Mouse (Mus musculus) midbrain, embryonic 10.5 days (tissue): Measurements from ENCODE around the gene Hist1h2ba. TPM values are rescaled to one million over a fixed set of nuclear protein-coding genes. Genes with fewer than 3 reads are reported as not detected.

Source experiments
- DNase-seq: peaks from one replicate; pipeline ENCODE4 v3.0.0-alpha.2; 2017; ENCODE audit warnings: low spot score
- H3K27ac ChIP-seq: fragments of 300-500 bp; sonication (generic); replicated peaks from 2 replicates; pipeline ENCODE4 v1.5.1; 2016; ENCODE audit warnings: mild to moderate bottlenecking
- H3K27me3 ChIP-seq: fragments of 300-500 bp; sonication (generic); 2 replicates; pipeline ENCODE4 v1.6.1; 2016; ENCODE audit warnings: low read depth, mild to moderate bottlenecking; ENCODE audit not compliant: poor library complexity, severe bottlenecking
- H3K36me3 ChIP-seq: fragments of 300-500 bp; sonication (generic); 2 replicates; pipeline ENCODE4 v1.6.1; 2016; ENCODE audit warnings: mild to moderate bottlenecking, moderate library complexity
- H3K4me1 ChIP-seq: fragments of 300-500 bp; sonication (generic); 2 replicates; pipeline ENCODE4 v1.6.1; 2016
- H3K4me3 ChIP-seq: fragments of 300-500 bp; sonication (generic); 2 replicates; pipeline ENCODE4 v1.5.1; 2016; ENCODE audit warnings: mild to moderate bottlenecking, moderate library complexity
- H3K9me3 ChIP-seq: fragments of 300-500 bp; sonication (generic); replicated peaks from 2 replicates; pipeline ENCODE4 v1.6.1; 2016; ENCODE audit warnings: mild to moderate bottlenecking
- WGBS: fragments of 180-500 bp; shearing (Covaris S2); methylation state at CpG from one replicate; pipeline ENCODE4 v1.1.7; 2016; 5-methylcytosine and 5-hydroxymethylcytosine counted together
- polyA plus RNA-seq: library from polyadenylated mRNA; unstranded; fragments of >200 nt; fragmentation: Nextera tagmentation; extraction: Ambion mirVana; gene quantifications from 2 replicates; pipeline ENCODE4 v1.2.1, GENCODE M21; 2016

Hist1h2ba gene
- polyA plus RNA-seq, 1 experiment from 2014 or later: not detected

GRCm38 (mm10) chr13:23930461-23930860, 3.5 kb downstream of the Hist1h2ba start:
- no peak for DNase-seq
- 91% methylated on average over 9 of the region's 9 CpGs for WGBS
- H3K9me3 ChIP-seq: peaks cover 8% of the 10 kb centered on the region
- H3K27me3 ChIP-seq: no peaks in the 10 kb centered on the region
- no peak overlapping the region for H3K27ac ChIP-seq
- no peak overlapping the region for H3K4me3 ChIP-seq
- H3K36me3 ChIP-seq: no peaks in the 10 kb centered on the region
- H3K4me1 ChIP-seq: peaks cover 5% of the 10 kb centered on the region; the same call in 1 of the 2 replicates

- Histone ChIP-seq H3K27me3 (no peaks in the 10 kb centered on the region), H3K36me3 (no peaks in the 10 kb centered on the region), H3K9me3 (no peaks in the 10 kb centered on the region; the same call in 1 of the 2 replicates), H3K4me1 (peaks cover 5% of the 10 kb centered on the region; the same call in 1 of the 2 replicates), H3K27ac (no peak overlapping the region), H3K4me3 (no peak overlapping the region)
- DNase-seq: no peak
- 67% methylated on average over 3 of the region's 3 CpGs for WGBS
Measured at GRCm38 (mm10) chr13:23928637-23929036, 5.3 kb downstream of the Hist1h2ba start.

- no peak overlapping the region for H3K27ac ChIP-seq
- no peaks in the 10 kb centered on the region for H3K9me3 ChIP-seq
- no peak overlapping the region for H3K4me3 ChIP-seq
- no peaks in the 10 kb centered on the region for H3K36me3 ChIP-seq
- no peak for DNase-seq
- peaks cover 5% of the 10 kb centered on the region; the same call in 1 of the 2 replicates for H3K4me1 ChIP-seq
- no peaks in the 10 kb centered on the region for H3K27me3 ChIP-seq
- 72% methylated on average over 2 of the region's 2 CpGs for whole genome bisulfite sequencing
Measured at GRCm38 (mm10) chr13:23925792-23926191, 8.2 kb downstream of the Hist1h2ba start.

GRCm38 (mm10) chr13:23917674-23918073, 16.3 kb downstream of the Hist1h2ba start:
- WGBS: 83% methylated on average over 4 of the region's 4 CpGs
- Histone ChIP-seq H3K36me3 (no peaks in the 10 kb centered on the region), H3K4me3 (no peak overlapping the region), H3K27ac (no peak overlapping the region), H3K4me1 (peaks cover 16% of the 10 kb centered on the region), H3K9me3 (no peaks in the 10 kb centered on the region), H3K27me3 (no peaks in the 10 kb centered on the region)
- DNase-seq: no peak

DNA sequence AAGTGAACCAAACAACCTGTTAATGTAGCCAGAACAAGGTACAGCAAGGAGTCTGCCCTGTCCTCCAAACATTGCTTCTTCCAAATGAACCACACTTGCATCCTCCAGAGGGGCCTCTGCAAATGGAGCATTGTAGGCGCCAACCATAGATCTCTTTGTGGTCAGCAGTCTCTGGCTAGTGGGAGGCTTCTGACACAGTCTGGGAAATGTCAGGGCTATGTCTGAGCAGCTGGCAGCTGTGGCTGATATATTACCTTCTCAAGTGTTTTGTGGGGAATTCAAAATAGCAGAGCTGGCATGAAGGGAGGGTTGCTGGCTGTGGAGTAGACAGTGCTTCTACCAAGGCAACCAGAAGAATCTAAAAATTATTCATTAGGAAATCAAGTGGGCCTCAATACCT, 17.8 kb downstream of the Hist1h2ba start:
- peaks cover 17% of the 10 kb centered on the region for H3K4me1 ChIP-seq
- no peaks in the 10 kb centered on the region for H3K9me3 ChIP-seq
- no peaks in the 10 kb centered on the region for H3K36me3 ChIP-seq
- no peak for DNase-seq
- no peak overlapping the region for H3K4me3 ChIP-seq
- H3K27ac ChIP-seq: no peak overlapping the region
- 97% methylated on average over 1 of the region's 1 CpGs for WGBS
- no peaks in the 10 kb centered on the region for H3K27me3 ChIP-seq

DNA sequence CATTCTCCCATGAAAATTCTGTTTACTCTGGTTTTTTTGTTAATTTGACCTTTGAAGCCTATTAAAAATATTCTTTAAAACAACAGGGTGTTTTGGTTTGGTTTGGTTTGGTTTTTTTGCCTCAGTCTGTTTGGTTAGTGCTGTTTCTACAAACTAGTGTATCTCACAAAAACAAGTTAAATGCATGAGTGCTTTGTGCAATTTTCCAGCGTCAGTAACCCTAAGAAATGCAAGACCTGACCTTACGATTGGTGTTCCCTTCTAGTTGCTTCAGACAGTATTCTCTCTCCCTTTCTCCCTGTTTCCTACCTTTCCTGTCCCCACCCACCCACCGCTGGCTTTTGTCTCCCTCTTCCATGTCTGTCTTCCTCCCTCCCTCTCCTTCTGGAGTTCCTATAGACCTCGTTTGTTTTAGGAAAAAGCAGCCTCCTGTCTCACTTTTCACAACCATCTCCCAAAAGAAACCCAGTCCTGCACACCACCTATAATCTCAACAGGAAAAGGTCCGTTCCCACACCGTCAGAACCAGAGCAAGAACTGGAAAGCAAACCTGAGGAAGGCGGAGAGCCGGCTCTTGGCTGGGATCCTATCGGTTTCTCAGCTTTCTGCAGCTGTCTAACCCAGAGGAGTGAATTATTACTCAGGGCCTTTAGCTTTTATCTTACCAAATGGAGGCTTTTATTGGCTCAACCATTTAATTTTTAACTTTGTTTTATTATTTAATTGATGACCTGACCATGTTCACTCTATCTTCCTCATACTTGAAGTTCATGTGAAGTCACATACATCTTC, 19.4 kb downstream of the Hist1h2ba start, which contains the start of gene Slc17a4:
Slc17a4 (minus strand) TSS at position 634 of the 792 bp plus-strand sequence.
- peaks cover 17% of the 10 kb centered on the region for H3K4me1 ChIP-seq
- 74% methylated on average over 9 of the region's 9 CpGs for WGBS
- H3K36me3 ChIP-seq: no peaks in the 10 kb centered on the region
- no peak within 1 kb of the TSS for H3K4me3 ChIP-seq
- no peak within 1 kb of the TSS for H3K27ac ChIP-seq
- no peaks in the 10 kb centered on the region for H3K27me3 ChIP-seq
- no peak for DNase-seq
- H3K9me3 ChIP-seq: no peaks in the 10 kb centered on the region

GRCm38 (mm10) chr13:23913791-23914306, 20.1 kb downstream of the Hist1h2ba start:
- Histone ChIP-seq H3K9me3 (no peaks in the 10 kb centered on the region), H3K4me1 (peaks cover 17% of the 10 kb centered on the region), H3K4me3 (no peak overlapping the region), H3K27me3 (no peaks in the 10 kb centered on the region), H3K36me3 (no peaks in the 10 kb centered on the region), H3K27ac (no peak overlapping the region)
- DNase-seq: no peak
- WGBS: 56% methylated on average over 6 of the region's 6 CpGs

GRCm38 (mm10) chr13:23911335-23911734, 22.6 kb downstream of the Hist1h2ba start:
- H3K4me3 ChIP-seq: no peak overlapping the region
- DNase-seq: no peak
- WGBS: 94% methylated on average over 5 of the region's 5 CpGs
- no peaks in the 10 kb centered on the region for H3K36me3 ChIP-seq
- H3K9me3 ChIP-seq: no peaks in the 10 kb centered on the region
- no peaks in the 10 kb centered on the region for H3K27me3 ChIP-seq
- H3K4me1 ChIP-seq: peaks cover 17% of the 10 kb centered on the region
- no peak overlapping the region for H3K27ac ChIP-seq

DNA sequence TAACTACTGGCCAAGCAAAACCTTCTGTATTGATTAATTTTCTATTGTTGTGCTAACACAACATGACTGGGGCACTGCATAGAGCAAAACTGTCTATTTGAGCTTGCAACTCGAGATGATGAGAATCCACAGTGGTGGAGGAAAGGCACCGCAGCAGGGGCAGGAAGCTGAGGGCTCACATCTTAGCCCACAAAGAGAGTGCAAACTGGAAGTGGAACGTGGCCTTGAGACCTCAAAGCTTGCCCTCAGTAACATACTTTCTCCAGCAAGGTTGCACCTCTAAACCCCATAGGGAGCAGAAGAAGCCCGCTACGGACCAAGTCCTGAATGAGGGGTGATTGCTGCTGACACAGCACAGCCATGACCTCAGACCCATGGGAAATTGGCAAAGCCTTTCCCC, 23.8 kb downstream of the Hist1h2ba start:
- H3K36me3 ChIP-seq: no peaks in the 10 kb centered on the region
- H3K9me3 ChIP-seq: no peaks in the 10 kb centered on the region
- no peaks in the 10 kb centered on the region for H3K27me3 ChIP-seq
- H3K4me3 ChIP-seq: no peak overlapping the region
- DNase-seq: no peak
- 89% methylated on average over 5 of the region's 5 CpGs for WGBS
- H3K4me1 ChIP-seq: peaks cover 17% of the 10 kb centered on the region
- no peak overlapping the region for H3K27ac ChIP-seq

DNA sequence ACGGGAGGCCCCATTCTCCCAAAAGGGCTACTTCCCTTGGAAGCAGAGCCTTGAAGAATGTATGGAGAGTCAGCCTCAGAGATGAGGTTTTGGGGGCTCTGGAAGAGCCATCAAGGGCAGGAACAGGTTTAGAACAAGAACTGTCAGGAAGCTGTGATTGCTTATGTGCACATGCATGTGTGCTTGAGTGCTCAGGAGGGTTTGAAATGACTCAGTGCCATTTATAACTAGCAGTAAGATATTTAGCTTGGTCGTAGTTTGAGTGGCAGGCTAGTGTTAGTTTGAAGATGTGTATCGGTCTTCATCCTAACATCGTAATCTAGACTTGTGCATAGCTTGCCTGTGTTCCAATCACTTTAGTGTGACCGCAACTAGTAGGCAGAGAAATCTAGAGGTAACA, 27.1 kb downstream of the Hist1h2ba start:
- no peak overlapping the region for H3K4me3 ChIP-seq
- 93% methylated on average over 5 of the region's 5 CpGs for WGBS
- no peak overlapping the region for H3K27ac ChIP-seq
- H3K27me3 ChIP-seq: no peaks in the 10 kb centered on the region
- no peaks in the 10 kb centered on the region for H3K4me1 ChIP-seq
- no peak for DNase-seq
- no peaks in the 10 kb centered on the region for H3K36me3 ChIP-seq
- H3K9me3 ChIP-seq: no peaks in the 10 kb centered on the region

GRCm38 (mm10) chr13:23898242-23898641, 35.7 kb downstream of the Hist1h2ba start:
- H3K4me1 ChIP-seq: peaks cover 20% of the 10 kb centered on the region
- no peak overlapping the region for H3K4me3 ChIP-seq
- H3K36me3 ChIP-seq: no peaks in the 10 kb centered on the region
- no peak for DNase-seq
- H3K27ac ChIP-seq: no peak overlapping the region
- no peaks in the 10 kb centered on the region for H3K9me3 ChIP-seq
- 57% methylated on average over 6 of the region's 6 CpGs for WGBS
- no peaks in the 10 kb centered on the region for H3K27me3 ChIP-seq

DNA sequence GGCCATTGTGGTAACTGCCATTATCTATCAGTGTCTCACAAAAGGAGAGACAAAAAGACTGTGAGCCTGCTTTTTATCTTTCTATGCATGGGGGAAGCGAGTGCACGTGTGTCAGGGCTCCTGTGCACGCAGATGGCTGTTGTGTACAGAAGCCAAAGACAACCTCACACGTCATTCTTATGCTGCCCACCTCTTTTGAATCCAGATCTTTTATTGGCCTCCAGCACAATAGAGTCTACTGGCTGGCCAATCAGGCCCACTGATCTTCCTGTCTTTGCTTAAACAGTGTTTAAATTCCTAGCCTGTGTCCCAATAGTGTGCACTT, 40.7 kb downstream of the Hist1h2ba start:
- H3K27ac ChIP-seq: peak overlapping the region; percentile 46; the same call in 1 of the 2 replicates
- peaks cover 33% of the 10 kb centered on the region for H3K4me1 ChIP-seq
- 24% methylated on average over 4 of the region's 4 CpGs for WGBS
- no peaks in the 10 kb centered on the region for H3K27me3 ChIP-seq
- no peaks in the 10 kb centered on the region for H3K9me3 ChIP-seq
- H3K36me3 ChIP-seq: no peaks in the 10 kb centered on the region
- 0 out of 2 replicates have a peak overlapping the region, but pooled peaks have one; percentile 1 for H3K4me3 ChIP-seq
- peak; percentile 57 for DNase-seq

- DNase-seq: peak; percentile 29
- 18% methylated on average over 9 of the region's 9 CpGs for WGBS
- no peaks in the 10 kb centered on the region for H3K9me3 ChIP-seq
- peaks cover 28% of the 10 kb centered on the region for H3K4me1 ChIP-seq
- no peaks in the 10 kb centered on the region for H3K27me3 ChIP-seq
- no peak overlapping the region for H3K27ac ChIP-seq
- H3K4me3 ChIP-seq: no peak overlapping the region
- H3K36me3 ChIP-seq: no peaks in the 10 kb centered on the region
Measured at GRCm38 (mm10) chr13:23892592-23893268, 41.2 kb downstream of the Hist1h2ba start.
